Mouse (Mus musculus): ENCODE results near the gene Senp2.
A peak's percentile ranks its signal among the peaks of the same experiment; 100 is the strongest.

Gene Senp2

DNA sequence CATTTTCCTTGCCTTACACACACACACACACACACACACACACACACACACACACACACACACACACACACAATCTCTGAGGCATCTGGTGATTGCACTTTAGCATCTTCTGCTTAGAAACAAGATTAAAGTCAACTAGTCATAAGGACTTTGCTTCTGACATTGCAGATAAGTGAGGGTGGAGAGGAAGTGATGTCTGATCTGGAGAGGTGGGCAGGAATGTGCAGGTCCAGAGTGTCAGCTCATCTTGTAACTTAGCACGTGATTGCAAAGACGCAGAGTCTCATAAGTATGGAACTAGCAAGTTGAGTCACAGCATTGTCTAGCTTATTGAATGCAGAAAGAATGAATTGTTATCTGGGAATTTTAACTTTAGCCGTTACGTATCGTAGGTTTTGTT is 18.2 kb downstream of the Senp2 start:
- no peak for DNase-seq (ENCODE audit: low read depth)

DNA sequence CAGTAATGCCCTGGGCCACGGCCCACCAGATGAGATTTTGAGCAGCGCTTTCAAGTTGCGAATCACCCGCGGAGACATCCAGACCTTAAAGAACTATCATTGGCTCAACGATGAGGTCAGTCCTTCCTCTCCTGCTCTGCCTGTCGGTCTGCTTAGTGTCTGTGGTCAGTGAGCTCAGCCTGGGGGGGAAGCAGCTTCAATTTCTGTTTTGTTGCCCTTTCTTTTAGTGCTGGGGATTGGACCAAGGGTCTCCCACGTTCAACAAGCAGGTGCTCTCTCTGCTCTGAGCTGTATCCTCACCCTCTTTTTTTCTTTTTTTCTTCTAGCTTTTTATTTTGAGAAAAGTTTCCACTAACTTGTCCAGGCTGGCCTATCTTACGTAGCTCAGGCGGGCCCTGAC is 29.3 kb downstream of the Senp2 start:
- no peak for DNase-seq (ENCODE audit: low read depth)

DNA sequence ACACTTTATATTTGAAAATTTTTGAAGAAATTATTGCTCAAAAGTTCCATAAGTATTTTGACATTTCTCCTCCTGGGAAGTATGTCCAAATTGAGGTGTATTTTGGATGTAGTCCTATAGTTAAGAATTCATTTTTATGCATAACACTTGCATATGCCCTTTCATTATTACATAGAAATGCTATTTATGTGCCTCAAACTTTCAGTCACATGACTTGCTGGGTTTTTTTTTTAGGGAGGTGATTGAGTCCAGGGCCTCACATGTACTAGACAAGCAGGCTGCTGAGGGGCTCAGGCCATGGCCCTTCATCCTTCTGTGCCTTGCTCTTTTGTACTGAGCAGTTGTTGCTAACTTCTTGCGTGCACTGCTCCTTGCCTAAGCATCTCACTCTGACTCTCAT is 30.7 kb downstream of the Senp2 start:
- no peak for DNase-seq (ENCODE audit: low read depth)

DNA sequence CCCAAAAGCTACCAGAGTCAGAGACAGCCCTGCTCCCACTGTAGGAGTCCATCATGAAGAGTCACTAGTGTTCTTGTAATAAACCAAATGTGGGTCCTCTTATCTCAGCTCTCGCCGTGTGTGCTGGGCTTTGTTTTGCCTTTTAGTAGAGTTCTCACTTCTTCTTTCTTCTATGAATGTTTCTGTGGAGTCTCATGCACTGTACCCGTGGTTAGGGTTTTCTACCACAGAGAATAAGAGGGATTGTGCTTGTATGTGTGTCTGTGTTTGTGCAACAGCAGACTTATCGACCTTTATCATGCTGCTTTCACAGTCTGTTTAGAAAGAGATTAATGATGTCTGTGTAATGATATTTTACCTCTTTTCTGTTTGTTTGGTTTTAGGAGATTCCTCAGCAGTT is 34.5 kb downstream of the Senp2 start:
- DNase-seq (ENCODE audit: low read depth) = no peak

DNA sequence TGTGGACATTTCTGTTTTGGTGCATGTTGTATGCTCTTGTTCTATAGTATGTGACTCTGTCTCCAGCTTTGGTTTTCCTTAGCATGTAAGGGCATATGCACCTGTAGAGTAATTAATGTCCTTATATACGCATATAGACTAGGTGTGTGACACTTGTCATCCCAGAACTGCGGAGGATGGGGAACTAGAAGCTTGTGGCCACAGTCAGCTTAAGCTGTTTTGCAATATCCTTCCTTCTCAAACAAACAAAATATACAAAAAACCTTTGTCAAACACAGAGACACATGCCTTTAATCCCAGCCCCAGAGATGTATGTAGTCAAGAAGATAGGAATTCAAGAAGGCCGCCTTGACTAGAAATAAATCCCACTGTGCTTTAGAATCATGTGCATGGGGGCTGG is 36.6 kb downstream of the Senp2 start:
- no peak for DNase-seq (ENCODE audit: low read depth)

DNA sequence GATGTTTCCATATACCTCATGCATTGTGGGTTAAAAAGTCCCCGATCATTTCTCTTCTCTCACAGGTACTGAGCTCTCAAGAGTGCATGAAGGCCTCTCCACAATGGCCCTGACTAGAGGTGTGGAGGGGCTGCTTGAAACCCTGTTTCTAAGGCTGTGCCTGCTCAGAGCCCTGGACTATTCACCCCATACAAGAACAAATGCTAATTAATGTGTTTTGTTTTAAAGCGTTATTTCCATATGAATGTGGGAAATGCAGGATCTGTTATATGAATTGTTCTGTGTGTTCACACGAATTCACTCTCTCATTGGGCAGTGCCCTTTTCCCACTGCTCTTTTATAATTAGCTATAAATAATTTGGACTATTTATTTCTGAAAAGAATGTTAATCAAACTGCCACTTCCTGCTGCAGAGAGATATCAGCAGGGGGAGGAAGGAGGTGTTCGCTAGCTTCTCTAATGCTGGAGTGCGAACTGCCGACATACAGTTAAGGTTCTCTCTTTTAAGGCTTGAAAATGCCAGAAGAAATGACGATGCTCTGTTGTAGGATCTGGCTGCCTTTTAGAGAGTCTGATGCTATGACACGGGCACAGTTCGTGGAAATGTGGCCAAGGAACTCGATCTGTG is 37.6 kb downstream of the Senp2 start:
- no peak for DNase-seq (ENCODE audit: low read depth)

DNA sequence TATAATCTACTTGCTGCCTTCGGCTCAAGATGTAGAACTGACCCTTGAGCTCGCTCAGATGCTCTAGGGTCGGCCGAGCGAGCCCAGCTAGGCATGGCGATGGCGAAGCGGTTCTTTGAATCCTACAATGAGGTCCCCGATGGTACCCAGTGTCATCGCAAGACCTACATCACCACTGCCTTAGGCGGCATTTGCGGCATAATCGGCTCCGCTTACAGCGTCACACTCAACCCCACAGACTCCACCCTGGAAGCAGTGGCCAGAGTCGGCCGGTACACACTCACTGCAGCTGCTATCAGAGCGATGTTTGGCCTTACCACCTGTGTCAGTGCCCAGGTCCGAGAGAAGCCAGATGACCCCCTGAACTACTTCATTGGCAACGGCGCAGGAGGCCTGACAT is 44.1 kb downstream of the Senp2 start:
- no peak for DNase-seq (ENCODE audit: low read depth)

DNA sequence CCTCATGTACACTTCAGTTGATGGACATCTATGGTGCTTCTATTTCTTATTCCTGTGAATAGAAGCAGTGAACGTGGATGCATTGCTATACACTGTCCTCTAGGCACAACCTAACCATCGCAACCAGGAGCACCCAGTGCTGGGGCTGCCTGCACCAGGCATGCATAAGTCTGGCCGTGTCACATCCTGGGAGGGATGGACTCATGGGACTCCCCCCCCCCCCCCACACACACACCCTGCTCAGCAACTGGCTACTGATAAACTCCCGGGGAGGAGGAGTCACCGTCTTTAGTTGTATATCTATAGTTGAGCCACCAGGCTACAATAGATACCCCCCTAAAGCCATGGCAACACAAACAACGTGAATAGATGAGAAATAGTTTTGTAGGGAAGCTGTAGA is 48.2 kb downstream of the Senp2 start:
- DNase-seq (ENCODE audit: low read depth) = no peak

DNA sequence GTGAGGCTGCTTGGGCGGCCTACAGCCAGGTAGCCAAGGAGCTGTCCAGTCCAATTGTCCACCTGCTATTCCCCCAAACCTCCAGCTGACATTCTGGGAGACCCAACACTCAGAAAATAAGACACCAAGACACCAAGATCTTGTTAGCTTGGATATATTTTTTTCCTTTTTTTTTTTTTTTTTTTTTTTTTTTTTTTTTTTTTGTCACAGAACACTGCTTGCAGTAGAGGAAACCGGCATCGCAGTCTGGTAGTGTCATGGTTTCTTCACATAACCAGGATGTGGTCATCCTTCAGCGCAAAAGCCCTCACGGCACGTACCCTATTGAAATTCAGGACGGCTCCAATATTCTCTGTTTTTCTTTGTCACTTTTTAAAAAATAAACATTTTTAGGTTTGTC is 49.6 kb downstream of the Senp2 start:
- DNase-seq (ENCODE audit: low read depth) = peak; percentile 10

DNA sequence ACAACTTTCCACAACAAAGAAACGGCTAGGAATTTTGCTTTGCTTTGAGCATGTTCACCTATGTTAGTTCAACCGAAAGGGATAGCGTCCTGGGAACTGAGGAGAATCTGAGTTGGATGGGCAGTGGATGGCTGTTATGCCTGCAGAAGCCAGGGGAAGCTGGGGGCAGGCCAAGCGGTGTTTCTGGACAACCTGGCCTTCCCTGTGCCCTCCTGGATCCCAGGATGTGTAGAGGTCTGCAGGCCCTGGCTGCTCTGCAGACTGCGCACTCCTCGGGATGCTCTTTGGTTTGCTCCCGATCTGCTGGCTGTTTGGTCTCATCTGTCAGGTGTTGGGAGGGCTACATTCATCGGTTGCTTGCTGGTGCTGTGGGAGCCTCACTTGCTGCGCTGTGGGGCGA is 51.1 kb downstream of the Senp2 start:
- no peak for DNase-seq (ENCODE audit: low read depth)

DNA sequence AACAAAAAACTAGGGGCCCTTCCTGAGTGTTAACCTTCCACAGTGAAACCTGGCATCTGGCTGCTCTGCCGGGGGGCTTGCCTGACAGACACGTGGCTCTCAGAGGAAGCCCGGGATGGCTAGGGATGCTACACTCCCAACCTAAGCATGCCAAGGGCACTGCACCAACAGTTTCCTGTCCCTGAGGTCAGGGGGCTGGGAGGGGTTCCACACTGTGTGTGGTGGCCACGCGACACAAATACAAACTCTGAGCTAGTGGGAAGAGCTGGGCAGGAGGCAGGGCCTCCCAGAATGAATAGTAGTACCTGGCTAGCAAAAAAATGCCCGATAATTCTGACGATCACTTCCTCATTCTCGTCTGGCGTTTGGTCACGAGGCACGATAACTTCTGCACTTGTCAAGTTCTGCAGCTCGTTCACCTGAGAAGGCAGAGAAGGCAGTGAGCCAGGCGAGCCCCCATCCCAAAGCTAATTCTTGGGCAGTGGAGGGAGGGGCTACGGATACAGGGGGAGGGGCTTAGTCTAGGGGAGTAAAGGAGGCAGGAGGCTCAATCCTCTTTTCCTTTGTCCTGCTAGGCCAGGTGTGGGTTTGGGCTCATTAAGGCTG is 52.4 kb downstream of the Senp2 start:
- DNase-seq (ENCODE audit: low read depth) = peak; percentile 35

DNA sequence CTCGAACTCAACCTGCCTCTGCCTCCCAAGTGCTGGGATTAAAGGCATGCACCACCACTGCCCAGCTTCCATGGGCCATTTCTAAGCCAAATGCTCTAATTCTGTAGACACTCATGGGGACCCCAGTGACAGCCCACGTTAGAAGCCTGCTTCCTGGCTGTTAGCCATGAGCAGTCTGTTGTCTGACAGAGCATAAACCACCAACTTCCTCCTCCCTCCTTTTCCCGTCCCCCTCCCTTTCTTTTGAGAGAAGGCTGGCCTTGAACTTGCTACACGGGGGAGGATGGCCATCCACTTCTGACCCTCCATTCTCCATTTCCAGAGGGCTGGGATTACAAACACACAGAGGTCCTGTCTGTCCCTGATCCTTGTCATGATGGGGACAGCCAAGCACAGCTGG is 53.0 kb downstream of the Senp2 start:
- DNase-seq (ENCODE audit: low read depth) = peak; percentile 9

DNA sequence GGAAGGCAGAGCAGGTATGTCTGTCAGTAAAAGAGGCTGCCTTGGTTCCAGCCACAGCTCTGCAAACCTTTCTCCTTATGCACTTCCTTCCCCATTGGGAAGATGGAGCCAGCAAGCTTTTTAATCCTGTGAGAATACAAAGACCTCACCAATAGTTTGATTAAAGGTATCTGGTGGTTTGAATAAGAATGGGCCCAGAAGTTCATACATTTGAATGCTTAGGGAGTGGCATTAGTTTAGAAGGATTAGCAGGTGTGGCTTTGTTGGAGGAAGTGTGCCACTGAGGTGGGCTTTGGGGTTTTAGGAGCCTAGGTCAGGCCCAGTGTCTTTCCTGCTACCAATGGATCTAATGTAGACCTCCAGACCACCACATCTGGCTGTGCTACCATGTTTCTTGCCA is 56.3 kb downstream of the Senp2 start:
- no peak for DNase-seq (ENCODE audit: low read depth)

DNA sequence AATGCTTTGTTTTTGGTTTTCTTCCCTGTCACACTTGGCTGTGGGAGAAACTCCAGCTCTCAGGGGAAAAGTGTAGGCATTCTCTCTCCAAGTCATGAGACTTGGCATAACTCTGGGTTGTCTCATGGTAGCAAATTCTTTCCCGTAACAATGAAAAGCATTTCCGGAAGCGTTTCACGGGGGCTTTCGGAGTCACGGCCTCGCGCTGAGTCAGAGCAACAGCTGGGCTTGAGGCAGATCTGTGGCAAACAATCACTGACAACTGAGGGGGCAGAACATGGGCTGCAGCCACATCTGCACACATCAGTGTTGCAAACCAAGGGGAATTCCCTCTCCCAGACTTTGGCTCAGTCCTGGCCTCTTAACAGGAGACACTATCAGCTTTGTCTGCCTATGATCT is 58.1 kb downstream of the Senp2 start:
- DNase-seq (ENCODE audit: low read depth) = no peak

DNA sequence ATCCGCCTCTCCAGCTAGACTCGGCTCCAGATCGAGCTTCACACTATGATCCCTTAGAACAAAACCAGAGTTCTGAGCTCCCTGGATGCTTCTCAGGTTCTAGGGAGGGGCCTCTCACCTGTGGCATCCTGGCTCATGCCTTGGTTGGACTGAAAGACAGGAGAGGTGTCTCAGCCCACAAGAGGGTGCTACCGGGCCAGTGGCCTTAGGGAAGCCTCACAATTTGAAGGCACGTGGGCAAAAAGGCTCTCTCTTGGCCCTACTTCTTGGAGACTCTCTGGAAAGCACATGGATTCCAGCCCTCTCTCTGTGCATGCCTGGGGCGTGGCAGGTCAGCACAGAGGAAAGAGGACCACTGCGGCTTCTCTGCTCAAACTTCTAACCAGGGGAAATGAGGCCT is 62.1 kb downstream of the Senp2 start:
- DNase-seq (ENCODE audit: low read depth) = no peak

DNA sequence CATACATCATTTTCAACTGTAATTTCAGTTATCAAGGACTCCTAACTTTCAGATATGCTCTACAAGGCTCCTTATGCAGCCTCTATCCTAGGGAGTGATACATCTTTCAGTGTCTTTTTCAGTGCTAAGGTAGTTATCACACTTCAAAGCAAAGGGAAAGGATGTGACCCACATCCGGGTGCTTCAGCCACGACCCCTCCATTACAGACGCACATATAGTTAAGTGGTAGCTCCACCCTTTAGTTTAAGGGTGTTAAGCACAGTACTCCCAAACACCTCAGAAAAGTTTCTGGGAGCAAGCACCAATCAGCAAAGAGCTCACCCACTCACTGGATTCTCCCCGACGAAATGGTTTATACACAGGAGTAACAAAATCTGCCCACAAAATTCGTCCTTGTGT is 65.8 kb downstream of the Senp2 start:
- DNase-seq (ENCODE audit: low read depth) = peak; percentile 18

DNA sequence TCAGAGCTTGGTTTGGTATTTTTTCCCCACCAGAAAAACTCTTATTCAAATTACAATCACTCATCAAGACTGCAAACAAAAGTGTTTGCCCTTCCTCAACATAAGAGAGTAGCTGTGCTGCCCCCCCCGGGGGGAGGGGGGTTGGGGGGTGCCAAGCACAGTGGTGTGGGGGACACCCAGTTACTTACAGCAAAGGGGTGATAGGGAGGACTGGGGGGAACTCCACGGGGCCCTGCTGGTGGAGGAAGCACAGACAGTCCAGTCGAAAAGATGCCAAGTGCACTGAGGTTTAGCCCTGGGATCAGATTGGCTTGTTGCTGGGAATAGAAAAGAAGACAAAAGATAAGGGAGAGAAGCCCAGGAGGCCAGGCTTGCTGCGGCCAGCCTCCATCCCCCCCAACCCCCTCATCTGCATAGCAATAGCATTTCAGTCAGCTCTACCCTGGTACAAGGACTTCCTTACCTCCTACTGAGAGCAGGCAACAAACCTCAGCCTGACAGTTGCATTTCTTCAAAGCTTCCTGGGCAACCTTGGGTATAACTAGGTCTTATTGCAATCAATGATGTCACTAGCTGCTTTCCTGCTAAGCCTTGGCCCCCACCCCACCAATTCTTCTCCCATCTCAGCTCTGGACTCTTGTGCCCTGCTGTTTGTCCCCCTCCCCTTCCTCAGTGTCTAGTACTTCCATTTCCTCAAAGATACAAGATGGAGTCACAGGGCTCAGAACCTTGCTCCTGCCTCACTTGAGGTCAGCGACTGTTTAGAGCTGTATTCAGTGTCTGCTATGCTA is 66.7 kb downstream of the Senp2 start:
- DNase-seq (ENCODE audit: low read depth) = no peak

DNA sequence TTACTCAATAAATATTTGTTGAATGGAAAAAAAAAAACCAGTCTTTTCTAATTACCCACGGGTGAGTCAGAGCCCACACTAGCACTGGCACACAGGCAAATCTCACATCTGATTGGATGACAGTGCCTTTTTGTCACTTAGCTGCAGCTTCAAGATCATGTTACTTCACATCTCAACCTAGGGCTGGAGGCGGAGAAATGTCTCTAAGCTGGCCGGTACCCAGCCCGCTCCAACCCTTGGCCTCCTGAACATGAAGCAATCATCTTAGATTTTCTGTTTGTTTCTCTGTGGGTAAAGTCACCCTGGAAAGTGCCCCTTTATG is 67.3 kb downstream of the Senp2 start:
- no peak for DNase-seq (ENCODE audit: low read depth)

DNA sequence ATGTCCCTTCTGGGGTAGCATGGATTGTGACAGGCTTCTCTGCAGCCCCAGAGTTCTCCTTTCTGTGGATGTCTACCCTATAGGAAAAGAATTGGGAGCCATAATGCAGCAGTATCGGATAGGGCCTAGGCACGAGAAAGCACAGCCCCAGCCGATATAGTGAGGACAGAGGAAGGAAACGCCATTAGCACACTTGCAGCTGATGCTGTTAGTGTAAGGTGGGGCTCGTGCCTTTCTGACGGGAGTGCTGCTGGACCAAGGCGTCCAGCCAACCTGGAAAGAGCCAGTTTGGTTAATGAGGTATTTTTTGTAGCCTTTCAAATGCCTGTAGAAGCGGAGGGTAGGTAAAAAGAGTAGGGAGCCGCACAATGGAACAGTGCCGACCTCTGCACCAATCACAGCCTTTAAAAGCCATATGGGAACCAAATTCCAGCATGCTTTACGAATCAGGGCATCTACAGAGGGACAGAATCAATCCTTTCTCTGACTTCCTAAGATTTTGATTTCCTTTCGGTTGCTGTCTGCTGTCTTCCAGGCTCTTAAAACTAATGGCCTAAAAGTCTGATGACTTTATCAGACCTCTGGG is 70.9 kb downstream of the Senp2 start:
- DNase-seq (ENCODE audit: low read depth) = no peak

DNA sequence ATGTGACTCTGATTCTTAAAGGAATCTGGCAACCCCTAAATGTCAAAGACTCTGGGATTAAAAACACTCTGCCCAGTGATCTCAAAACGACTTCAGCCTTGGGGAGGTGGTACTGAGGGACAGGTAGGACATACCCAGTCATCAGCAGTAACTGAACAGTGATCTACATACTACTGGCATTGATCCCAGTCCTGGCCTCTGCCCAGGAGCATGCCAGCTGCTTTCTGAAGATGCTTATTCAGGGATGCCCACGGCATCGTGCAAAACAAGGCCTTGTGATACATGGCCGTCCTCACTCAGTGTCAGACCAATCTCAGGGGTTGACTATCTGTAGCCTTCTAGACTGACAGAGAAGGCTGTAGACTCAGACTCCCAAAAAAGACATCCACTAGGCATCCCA is 76.1 kb downstream of the Senp2 start:
- DNase-seq (ENCODE audit: low read depth) = no peak

DNA sequence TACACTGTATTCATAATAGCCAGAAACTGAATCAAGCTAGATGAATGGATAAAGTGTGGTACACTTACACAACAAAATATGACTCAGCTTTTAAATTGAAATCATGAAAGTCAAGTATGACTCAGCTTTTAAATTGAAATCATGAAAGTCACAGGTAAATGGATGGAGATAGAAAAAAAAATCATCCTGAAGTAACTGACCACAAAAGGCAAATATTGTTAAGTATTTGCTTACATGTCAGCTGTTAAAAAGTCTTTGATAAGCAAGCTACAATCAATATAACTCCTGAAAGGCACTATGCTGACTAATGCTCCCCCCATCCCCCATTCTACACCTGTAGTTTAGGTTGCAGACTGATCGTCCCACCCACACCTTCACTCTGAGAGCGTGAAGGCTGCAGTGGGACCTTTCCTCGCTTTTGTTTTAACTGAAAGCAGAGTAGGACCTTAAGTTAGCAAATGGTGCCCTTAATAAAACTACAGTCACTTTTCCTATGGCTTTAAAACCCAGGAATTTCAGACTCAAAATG is 82.0 kb downstream of the Senp2 start:
- no peak for DNase-seq (ENCODE audit: low read depth)

DNA sequence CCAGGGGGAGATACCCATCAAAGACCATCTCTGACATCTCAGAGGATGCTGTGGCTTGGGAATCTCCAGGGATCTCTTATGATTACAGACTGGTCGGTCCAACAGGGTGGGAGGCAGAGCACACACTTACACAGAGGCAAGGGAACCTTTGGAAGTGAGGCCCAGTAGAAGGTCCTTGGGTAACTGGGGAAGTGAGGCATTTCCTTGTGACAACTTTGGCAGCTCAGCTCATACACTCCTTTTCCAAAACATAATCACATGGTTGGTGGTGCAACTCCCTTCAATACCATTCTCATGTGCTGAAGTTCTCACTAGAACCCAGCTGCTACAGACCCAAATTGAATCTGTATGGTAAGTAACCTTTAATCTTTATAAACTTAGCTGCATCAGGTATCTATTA is 86.5 kb downstream of the Senp2 start:
- no peak for DNase-seq (ENCODE audit: low read depth)

DNA sequence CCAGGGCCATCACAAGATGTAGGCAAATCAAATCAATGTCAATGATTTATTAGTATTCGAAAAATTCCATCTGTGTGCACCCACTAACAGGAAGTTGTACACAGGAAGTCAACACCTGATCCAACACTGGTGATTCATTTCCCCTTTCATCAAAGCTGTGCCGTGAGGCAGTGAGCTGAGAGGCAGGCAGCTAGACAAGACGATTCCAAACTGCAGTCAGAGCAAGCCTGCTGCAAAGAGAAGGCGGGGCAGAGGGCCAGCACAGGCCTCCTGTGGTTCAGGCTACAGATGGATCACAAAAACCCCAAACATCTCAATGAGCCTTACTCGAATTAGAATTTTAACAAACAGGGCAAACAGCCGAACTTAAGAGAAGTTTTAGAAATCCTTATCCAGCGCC is 88.4 kb downstream of the Senp2 start:
- DNase-seq (ENCODE audit: low read depth) = no peak
